Mouse (Mus musculus): Measurements from ENCODE around the gene Plscr2. TPM values are rescaled to one million over a fixed set of nuclear protein-coding genes. Genes with fewer than 3 reads are reported as not detected.

Gene Plscr2
- polyA plus RNA-seq, 1 experiment from 2014 or later: 6.6 TPM

- WGBS: 47% methylated on average over 7 of the region's 7 CpGs
- peaks cover 14% of the 10 kb centered on the region for H3K36me3 ChIP-seq
- no peak overlapping the region for H3K9ac ChIP-seq
- no peak for ATAC-seq (ENCODE audit: insufficient number of reproducible peaks, low FRiP score)
- peak overlapping the region; percentile 33; the same call in 1 of the 2 replicates for H3K4me3 ChIP-seq
- peak overlapping the region; percentile 60 for H3K4me2 ChIP-seq
- no peaks in the 10 kb centered on the region for H3K27me3 ChIP-seq (replicated peaks)
- peaks cover 19% of the 10 kb centered on the region for H3K4me1 ChIP-seq (replicated peaks)
- H3K9me3 ChIP-seq (replicated peaks): no peaks in the 10 kb centered on the region
- peak overlapping the region; percentile 89 for H3K27ac ChIP-seq (ENCODE audit: poor library complexity, severe bottlenecking)
Observed at GRCm38 (mm10) chr9:92276360-92276759, 958 bp downstream of the Plscr2 start.

DNA sequence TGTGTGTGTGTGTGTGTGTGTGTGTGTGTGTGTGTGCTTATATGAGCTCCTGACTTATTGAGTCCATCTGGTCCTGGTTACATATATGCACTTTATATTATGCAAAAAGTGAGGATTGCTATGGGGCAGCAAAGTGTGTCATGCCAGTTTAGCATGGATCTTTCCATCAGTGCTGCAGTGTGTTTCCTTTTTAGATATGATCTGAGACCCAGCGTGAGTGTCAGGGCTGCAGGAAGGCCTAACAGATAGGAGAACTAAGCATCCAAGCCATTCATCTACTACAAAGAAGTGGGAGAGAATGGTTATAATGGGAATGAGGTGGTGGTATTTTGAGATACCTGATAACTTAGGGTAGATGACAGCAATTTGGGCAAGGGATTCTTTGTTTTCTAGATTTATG, 4.6 kb downstream of the Plscr2 start:
- Histone ChIP-seq H3K27me3 (replicated peaks) (no peaks in the 10 kb centered on the region), H3K4me3 (no peak overlapping the region), H3K9me3 (replicated peaks) (no peaks in the 10 kb centered on the region), H3K9ac (no peak overlapping the region), H3K4me2 (no peak overlapping the region), H3K27ac (ENCODE audit: poor library complexity, severe bottlenecking) (no peak overlapping the region), H3K4me1 (replicated peaks) (peaks cover 9% of the 10 kb centered on the region), H3K36me3 (no peaks in the 10 kb centered on the region)
- no peak for ATAC-seq (ENCODE audit: insufficient number of reproducible peaks, low FRiP score)
- WGBS: 38% methylated on average over 1 of the region's 1 CpGs

GRCm38 (mm10) chr9:92282563-92283171, 7.3 kb downstream of the Plscr2 start:
- no peaks in the 10 kb centered on the region for H3K9me3 ChIP-seq (replicated peaks)
- no peak overlapping the region for H3K9ac ChIP-seq
- no peaks in the 10 kb centered on the region for H3K4me1 ChIP-seq (replicated peaks)
- H3K27me3 ChIP-seq (replicated peaks): no peaks in the 10 kb centered on the region
- H3K36me3 ChIP-seq: no peaks in the 10 kb centered on the region
- WGBS: 60% methylated on average over 7 of the region's 7 CpGs
- no peak overlapping the region for H3K4me2 ChIP-seq
- H3K4me3 ChIP-seq: no peak overlapping the region
- H3K27ac ChIP-seq (ENCODE audit: poor library complexity, severe bottlenecking): no peak overlapping the region
- ATAC-seq (ENCODE audit: insufficient number of reproducible peaks, low FRiP score): no peak

- WGBS: 53% methylated on average over 3 of the region's 3 CpGs
- no peaks in the 10 kb centered on the region for H3K36me3 ChIP-seq
- no peaks in the 10 kb centered on the region for H3K27me3 ChIP-seq (replicated peaks)
- H3K9me3 ChIP-seq (replicated peaks): no peaks in the 10 kb centered on the region
- no peak overlapping the region for H3K4me3 ChIP-seq
- H3K4me1 ChIP-seq (replicated peaks): no peaks in the 10 kb centered on the region
- no peak overlapping the region for H3K27ac ChIP-seq (ENCODE audit: poor library complexity, severe bottlenecking)
- no peak overlapping the region for H3K4me2 ChIP-seq
- no peak for ATAC-seq (ENCODE audit: insufficient number of reproducible peaks, low FRiP score)
- H3K9ac ChIP-seq: no peak overlapping the region
Observed at GRCm38 (mm10) chr9:92289675-92290074, 14.3 kb downstream of the Plscr2 start.

DNA sequence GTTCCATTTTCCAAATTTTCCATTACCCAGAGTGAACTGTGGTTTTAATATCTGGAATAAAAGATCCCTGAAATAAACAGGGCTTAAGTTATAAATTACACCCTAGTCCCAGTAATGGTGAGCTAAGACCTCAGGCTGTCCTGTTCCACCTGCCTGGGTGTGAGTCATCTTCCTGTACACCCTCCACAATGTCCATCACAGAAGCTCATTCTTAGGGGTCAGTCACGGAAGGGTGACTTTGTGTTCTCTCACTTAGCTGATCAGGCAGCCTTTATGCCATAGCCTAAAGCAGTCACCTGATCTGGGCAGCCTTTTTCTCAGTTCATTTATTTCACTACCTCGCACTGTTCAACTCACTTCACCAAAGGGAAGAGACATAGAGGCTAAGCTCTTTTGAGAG, 16.8 kb downstream of the Plscr2 start:
- ATAC-seq (ENCODE audit: insufficient number of reproducible peaks, low FRiP score): no peak
- H3K4me3 ChIP-seq: no peak overlapping the region
- WGBS: 66% methylated on average over 2 of the region's 2 CpGs
- H3K9me3 ChIP-seq (replicated peaks): no peaks in the 10 kb centered on the region
- H3K9ac ChIP-seq: no peak overlapping the region
- no peaks in the 10 kb centered on the region for H3K4me1 ChIP-seq (replicated peaks)
- no peaks in the 10 kb centered on the region for H3K27me3 ChIP-seq (replicated peaks)
- H3K36me3 ChIP-seq: no peaks in the 10 kb centered on the region
- H3K27ac ChIP-seq (ENCODE audit: poor library complexity, severe bottlenecking): no peak overlapping the region
- H3K4me2 ChIP-seq: no peak overlapping the region

DNA sequence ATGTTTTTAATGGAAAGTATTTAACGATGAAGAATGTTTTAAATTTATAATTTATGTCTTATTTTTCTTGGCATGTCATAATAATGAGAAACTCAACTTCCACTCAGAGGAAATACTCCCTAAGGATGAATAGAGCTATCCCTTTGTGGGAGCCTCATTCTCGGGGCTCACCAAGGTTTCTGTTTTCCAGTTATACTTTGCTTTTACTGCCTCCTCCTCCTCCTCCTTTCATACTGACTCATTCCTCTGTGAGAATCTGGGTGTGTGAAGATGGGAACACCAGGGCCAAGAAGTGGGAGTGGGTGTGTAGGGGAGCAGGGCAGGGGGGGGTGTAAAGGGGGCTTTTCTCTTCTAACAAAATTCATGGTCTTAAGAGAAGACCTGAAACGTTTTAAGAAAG, 17.5 kb downstream of the Plscr2 start:
- Histone ChIP-seq H3K4me3 (no peak overlapping the region), H3K36me3 (no peaks in the 10 kb centered on the region), H3K27me3 (replicated peaks) (no peaks in the 10 kb centered on the region), H3K27ac (ENCODE audit: poor library complexity, severe bottlenecking) (no peak overlapping the region), H3K9ac (no peak overlapping the region), H3K4me2 (no peak overlapping the region), H3K9me3 (replicated peaks) (no peaks in the 10 kb centered on the region), H3K4me1 (replicated peaks) (no peaks in the 10 kb centered on the region)
- no peak for ATAC-seq (ENCODE audit: insufficient number of reproducible peaks, low FRiP score)
- WGBS: 65% methylated on average over 3 of the region's 3 CpGs

DNA sequence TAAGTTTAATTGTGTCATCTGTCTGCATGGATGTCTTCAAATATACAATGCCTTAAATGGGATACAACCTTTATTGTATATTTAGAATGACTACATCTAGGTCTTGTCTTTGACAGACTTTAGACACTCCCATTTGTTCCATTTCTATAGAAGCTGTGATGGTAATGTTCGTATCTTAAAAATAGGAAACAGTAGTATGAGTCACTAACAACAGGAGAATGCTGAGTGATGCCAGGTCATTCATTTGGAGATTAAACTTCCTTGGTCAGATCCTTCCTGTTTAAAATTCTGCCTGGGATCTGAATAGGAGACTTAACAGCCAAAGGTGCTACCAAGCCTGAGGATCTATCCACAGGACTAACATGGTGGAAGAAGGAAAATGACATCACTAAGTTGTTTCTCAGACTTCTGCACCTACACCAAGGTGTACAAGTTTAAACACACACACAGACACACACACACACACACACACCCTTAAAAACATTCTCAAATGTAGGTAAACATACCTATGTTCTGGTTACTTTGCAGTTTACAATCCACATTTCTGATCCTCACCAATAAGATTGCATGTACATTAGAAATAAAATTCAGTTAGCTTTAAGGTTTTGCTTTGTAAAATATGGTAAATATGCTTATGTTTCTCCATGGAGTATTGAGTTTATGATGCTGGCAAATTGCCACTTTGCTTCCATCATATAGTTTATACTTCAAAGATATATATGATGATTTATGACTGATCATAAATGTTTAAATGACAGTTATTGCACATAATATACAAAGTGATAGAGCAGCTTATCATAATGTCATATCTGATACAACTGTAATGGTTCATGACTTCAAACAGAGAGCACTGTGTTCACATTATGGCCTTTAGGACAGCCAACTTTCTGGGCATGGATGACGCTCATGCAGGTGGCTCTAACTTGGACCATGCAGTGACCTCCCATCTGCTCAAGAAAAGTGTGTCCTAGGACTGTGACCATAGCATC, 18.5 kb downstream of the Plscr2 start:
- Histone ChIP-seq H3K27me3 (replicated peaks) (no peaks in the 10 kb centered on the region), H3K4me2 (no peak overlapping the region), H3K4me3 (no peak overlapping the region), H3K27ac (ENCODE audit: poor library complexity, severe bottlenecking) (no peak overlapping the region), H3K36me3 (no peaks in the 10 kb centered on the region), H3K9me3 (replicated peaks) (no peaks in the 10 kb centered on the region), H3K4me1 (replicated peaks) (no peaks in the 10 kb centered on the region), H3K9ac (no peak overlapping the region)
- 72% methylated on average over 2 of the region's 2 CpGs for WGBS
- no peak for ATAC-seq (ENCODE audit: insufficient number of reproducible peaks, low FRiP score)

GRCm38 (mm10) chr9:92298288-92298687, 22.9 kb downstream of the Plscr2 start:
- no peaks in the 10 kb centered on the region for H3K9me3 ChIP-seq (replicated peaks)
- H3K27me3 ChIP-seq (replicated peaks): no peaks in the 10 kb centered on the region
- ATAC-seq (ENCODE audit: insufficient number of reproducible peaks, low FRiP score): no peak
- H3K4me1 ChIP-seq (replicated peaks): no peaks in the 10 kb centered on the region
- no peak overlapping the region for H3K9ac ChIP-seq
- WGBS: 54% methylated on average over 1 of the region's 1 CpGs
- no peak overlapping the region for H3K27ac ChIP-seq (ENCODE audit: poor library complexity, severe bottlenecking)
- H3K36me3 ChIP-seq: no peaks in the 10 kb centered on the region
- no peak overlapping the region for H3K4me2 ChIP-seq
- no peak overlapping the region for H3K4me3 ChIP-seq

DNA sequence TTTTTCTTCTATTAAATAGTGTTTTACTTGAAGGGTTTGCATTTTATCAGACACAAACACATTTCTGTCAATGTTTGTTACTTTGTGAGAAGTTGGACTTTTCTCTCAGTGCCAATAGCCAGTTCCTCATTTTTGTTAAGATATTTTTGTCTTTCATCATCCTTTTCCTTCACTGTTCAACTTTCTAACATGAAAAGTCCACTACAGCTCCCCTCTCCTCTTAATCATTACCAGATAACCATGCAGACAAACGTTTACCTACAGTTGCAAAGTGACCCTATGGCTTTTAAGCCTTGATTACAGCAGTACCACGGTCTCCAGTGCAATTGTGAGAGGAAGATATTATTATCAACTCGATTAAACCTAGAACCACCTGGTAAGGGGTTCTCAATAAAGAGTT, 25.8 kb downstream of the Plscr2 start:
- H3K27me3 ChIP-seq (replicated peaks): no peaks in the 10 kb centered on the region
- no peak overlapping the region for H3K4me2 ChIP-seq
- H3K27ac ChIP-seq (ENCODE audit: poor library complexity, severe bottlenecking): no peak overlapping the region
- no peak overlapping the region for H3K9ac ChIP-seq
- H3K36me3 ChIP-seq: no peaks in the 10 kb centered on the region
- 51% methylated on average over 3 of the region's 3 CpGs for WGBS
- no peaks in the 10 kb centered on the region for H3K4me1 ChIP-seq (replicated peaks)
- H3K4me3 ChIP-seq: no peak overlapping the region
- no peaks in the 10 kb centered on the region for H3K9me3 ChIP-seq (replicated peaks)
- ATAC-seq (ENCODE audit: insufficient number of reproducible peaks, low FRiP score): no peak

- 75% methylated on average over 8 of the region's 8 CpGs for WGBS
- Histone ChIP-seq H3K4me1 (replicated peaks) (no peaks in the 10 kb centered on the region), H3K4me3 (no peak overlapping the region), H3K36me3 (no peaks in the 10 kb centered on the region), H3K9ac (no peak overlapping the region), H3K9me3 (replicated peaks) (no peaks in the 10 kb centered on the region), H3K27ac (ENCODE audit: poor library complexity, severe bottlenecking) (no peak overlapping the region), H3K4me2 (no peak overlapping the region), H3K27me3 (replicated peaks) (no peaks in the 10 kb centered on the region)
- no peak for ATAC-seq (ENCODE audit: insufficient number of reproducible peaks, low FRiP score)
Observed at GRCm38 (mm10) chr9:92305075-92305474, 29.7 kb downstream of the Plscr2 start.

- no peak overlapping the region for H3K27ac ChIP-seq (ENCODE audit: poor library complexity, severe bottlenecking)
- no peak for ATAC-seq (ENCODE audit: insufficient number of reproducible peaks, low FRiP score)
- no peaks in the 10 kb centered on the region for H3K9me3 ChIP-seq (replicated peaks)
- H3K4me1 ChIP-seq (replicated peaks): no peaks in the 10 kb centered on the region
- H3K4me2 ChIP-seq: no peak overlapping the region
- no peak overlapping the region for H3K9ac ChIP-seq
- no peaks in the 10 kb centered on the region for H3K27me3 ChIP-seq (replicated peaks)
- no peaks in the 10 kb centered on the region for H3K36me3 ChIP-seq
- 83% methylated on average over 8 of the region's 8 CpGs for WGBS
- H3K4me3 ChIP-seq: no peak overlapping the region
Observed at GRCm38 (mm10) chr9:92305620-92306220, 30.3 kb downstream of the Plscr2 start.
